Mouse (Mus musculus) stomach, postnatal 0 days (tissue): ENCODE results near the gene Lix1l.

ENCODE experiments used
- CTCF ChIP-seq: IDR thresholded peaks from 2 replicates; pipeline ENCODE4 v1.5.1; 2016; ENCODE audit warnings: antibody characterized with exemption, low read depth, mild to moderate bottlenecking, moderate library complexity
- EP300 ChIP-seq: optimal IDR thresholded peaks from 2 replicates; pipeline ENCODE3; 2016; ENCODE audit warnings: antibody characterized with exemption

GRCm38 (mm10) chr3:96623201-96623600 lies 22.3 kb downstream of the Lix1l start:
- TF ChIP-seq CTCF: no peak
- TF ChIP-seq EP300: no peak
